Mouse (Mus musculus): ENCODE measurements around the gene Prkn.

DNA sequence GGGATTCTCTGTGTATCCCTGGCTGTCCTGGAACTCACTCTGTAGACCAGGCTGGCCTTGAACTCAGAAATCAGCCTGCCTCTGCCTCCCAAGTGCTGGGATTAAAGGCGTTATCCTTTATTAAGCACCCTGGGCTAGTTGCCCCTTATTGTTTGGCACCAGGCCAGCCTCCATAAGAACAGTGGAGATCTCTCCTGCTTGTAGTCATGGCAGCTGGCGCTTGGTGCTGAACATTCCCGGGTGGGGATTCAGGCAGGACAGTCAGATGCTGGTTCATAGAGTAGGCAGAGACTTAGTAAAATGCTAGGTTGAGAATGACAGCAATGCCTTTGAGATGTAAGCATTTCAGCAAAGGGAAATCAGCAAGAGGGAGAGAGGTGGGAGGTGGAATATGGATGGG, 786.1 kb downstream of the Prkn start:
- no peak for TF ChIP-seq EP300 (IDR thresholded peaks at IDR 0.05; ENCODE audit: low read depth)
- no peak for TF ChIP-seq CTCF (IDR thresholded peaks at IDR 0.05; ENCODE audit: low read depth)
